Mouse (Mus musculus): ENCODE data around the gene Acly. TPM values are rescaled to one million over a fixed set of nuclear protein-coding genes. Genes with fewer than 3 reads are reported as not detected.

Acly gene
- polyA plus RNA-seq, 1 experiment from 2014 or later = 242 TPM

Small RNA genes lying within 50 kb of the gene (microRNA-seq; reads per million reads assigned to microRNA genes)
- gene Gm27374 (not detected), gene Mir7116 (0.62 reads per million)

Other genes starting within 250 kb of the Acly start
- gene Eif1, start 208.1 kb downstream of the Acly start, polyA plus RNA-seq (2015; fragmentation: Nextera tagmentation; extraction: Ambion mirVana) = 1,243 and 1,295 TPM in 2 replicates
- gene Gast, start 193.6 kb downstream of the Acly start, polyA plus RNA-seq (2015; fragmentation: Nextera tagmentation; extraction: Ambion mirVana) = not detected in 2 replicates
- gene Hap1, start 171.9 kb downstream of the Acly start, polyA plus RNA-seq (2015; fragmentation: Nextera tagmentation; extraction: Ambion mirVana) = 72.3 and 164 TPM in 2 replicates
- 56.2 and 62.0 TPM in 2 replicates for gene Jup, start 130.2 kb downstream of the Acly start, polyA plus RNA-seq (2015; fragmentation: Nextera tagmentation; extraction: Ambion mirVana)
- gene P3h4, start 113.2 kb downstream of the Acly start, polyA plus RNA-seq (2015; fragmentation: Nextera tagmentation; extraction: Ambion mirVana) = 13.8 and 13.9 TPM in 2 replicates
- gene Fkbp10, start 112.3 kb downstream of the Acly start, polyA plus RNA-seq (2015; fragmentation: Nextera tagmentation; extraction: Ambion mirVana) = 18.4 and 25.6 TPM in 2 replicates
- 104 and 120 TPM in 2 replicates for gene Nt5c3b, start 86.2 kb downstream of the Acly start, polyA plus RNA-seq (2015; fragmentation: Nextera tagmentation; extraction: Ambion mirVana)
- 0.62 and 0.80 TPM in 2 replicates for gene Klhl10, start 86.1 kb downstream of the Acly start, polyA plus RNA-seq (2015; fragmentation: Nextera tagmentation; extraction: Ambion mirVana)
- gene Klhl11, start 55.3 kb downstream of the Acly start, polyA plus RNA-seq (2015; fragmentation: Nextera tagmentation; extraction: Ambion mirVana) = 14.3 and 17.4 TPM in 2 replicates
- 1.0 and 2.0 TPM in 2 replicates for gene Ttc25, start 17.6 kb upstream of the Acly start, polyA plus RNA-seq (2015; fragmentation: Nextera tagmentation; extraction: Ambion mirVana)
- gene Cnp, start 46.9 kb upstream of the Acly start, polyA plus RNA-seq (2015; fragmentation: Nextera tagmentation; extraction: Ambion mirVana) = 22.8 and 29.8 TPM in 2 replicates
- 85.6 and 96.1 TPM in 2 replicates for gene Nkiras2, start 91.2 kb upstream of the Acly start, polyA plus RNA-seq (2015; fragmentation: Nextera tagmentation; extraction: Ambion mirVana)
- 296 and 326 TPM in 2 replicates for gene Dnajc7, start 92.2 kb upstream of the Acly start, polyA plus RNA-seq (2015; fragmentation: Nextera tagmentation; extraction: Ambion mirVana)
- gene Zfp385c, start 164.5 kb upstream of the Acly start, polyA plus RNA-seq (2015; fragmentation: Nextera tagmentation; extraction: Ambion mirVana) = 0.80 TPM in 1 of 2 replicates, not detected in the other
- gene Dhx58, start 176.3 kb upstream of the Acly start, polyA plus RNA-seq (2015; fragmentation: Nextera tagmentation; extraction: Ambion mirVana) = 1.7 and 2.1 TPM in 2 replicates
- 57.6 and 57.8 TPM in 2 replicates for gene Kat2a, start 184.5 kb upstream of the Acly start, polyA plus RNA-seq (2015; fragmentation: Nextera tagmentation; extraction: Ambion mirVana)
- gene Hspb9, start 185.8 kb upstream of the Acly start, polyA plus RNA-seq (2015; fragmentation: Nextera tagmentation; extraction: Ambion mirVana) = not detected in 2 replicates
- 37.6 and 38.9 TPM in 2 replicates for gene Rab5c, start 210.2 kb upstream of the Acly start, polyA plus RNA-seq (2015; fragmentation: Nextera tagmentation; extraction: Ambion mirVana)
- 3.5 and 6.8 TPM in 2 replicates for gene Kcnh4, start 231.9 kb upstream of the Acly start, polyA plus RNA-seq (2015; fragmentation: Nextera tagmentation; extraction: Ambion mirVana)
- gene Hcrt, start 234.9 kb upstream of the Acly start, polyA plus RNA-seq (2015; fragmentation: Nextera tagmentation; extraction: Ambion mirVana) = 0.92 TPM in 1 of 2 replicates, not detected in the other
- 2.5 and 5.0 TPM in 2 replicates for gene Ghdc, start 243.0 kb upstream of the Acly start, polyA plus RNA-seq (2015; fragmentation: Nextera tagmentation; extraction: Ambion mirVana)